Mouse (Mus musculus) heart, postnatal 4 days (tissue): ENCODE measurements around the gene Mrpl3. TPM values are rescaled to one million over a fixed set of nuclear protein-coding genes. Genes with fewer than 3 reads are reported as not detected.

ENCODE experiments used
- total RNA-seq, 2 experiments: library from RNA; stranded (reverse); gene quantifications; 2 replicates each; pipeline ENCODE4 v1.2.3; 2021

Mrpl3 gene
- total RNA-seq, 2 experiments from 2014 or later = 138 to 146 TPM

Other genes starting within 250 kb of the Mrpl3 start
- 1 to 10 TPM; 6.0 to 7.2 TPM for gene Nudt16, start 78.6 kb downstream of the Mrpl3 start, total RNA-seq
- not detected for gene 1700080E11Rik, start 91.9 kb downstream of the Mrpl3 start, total RNA-seq